Mouse (Mus musculus) limb, embryonic 12.5 days (tissue): ENCODE results near the gene Zfp568. TPM values are rescaled to one million over a fixed set of nuclear protein-coding genes. Genes with fewer than 3 reads are reported as not detected.

ENCODE experiments used
- ATAC-seq: fragments of 200-750 bp; cut with Nextera tagmentation; 2 replicates; pipeline ENCODE4 v1.8.0; 2017; ENCODE audit warnings: low read depth, moderate TSS enrichment; ENCODE audit not compliant: insufficient number of reproducible peaks, insufficient read depth, low FRiP score, low TSS enrichment
- H3K27ac ChIP-seq: fragments of 300-500 bp; sonication (generic); 2 replicates; pipeline ENCODE4 v1.5.1; 2016; ENCODE audit warnings: mild to moderate bottlenecking, moderate library complexity
- H3K27me3 ChIP-seq: fragments of 300-500 bp; sonication (generic); 2 replicates; pipeline ENCODE4 v1.6.1; 2016; ENCODE audit warnings: mild to moderate bottlenecking, moderate library complexity
- H3K36me3 ChIP-seq: fragments of 300-500 bp; sonication (generic); 2 replicates; pipeline ENCODE4 v1.6.1; 2016; ENCODE audit warnings: mild to moderate bottlenecking, moderate library complexity
- H3K4me1 ChIP-seq: fragments of 300-500 bp; sonication (generic); replicated peaks from 2 replicates; pipeline ENCODE4 v1.6.1; 2016
- H3K4me2 ChIP-seq: fragments of 300-500 bp; sonication (generic); 2 replicates; pipeline ENCODE4 v1.6.1; 2016; ENCODE audit warnings: mild to moderate bottlenecking, moderate library complexity
- H3K4me3 ChIP-seq: fragments of 300-500 bp; sonication (generic); replicated peaks from 2 replicates; pipeline ENCODE4 v1.5.1; 2016; ENCODE audit warnings: mild to moderate bottlenecking
- H3K9ac ChIP-seq: fragments of 300-500 bp; sonication (generic); replicated peaks from 2 replicates; pipeline ENCODE4 v1.6.1; 2016; ENCODE audit warnings: mild to moderate bottlenecking, moderate library complexity
- H3K9me3 ChIP-seq: fragments of 300-500 bp; sonication (generic); 2 replicates; pipeline ENCODE4 v1.6.1; 2016; ENCODE audit warnings: mild to moderate bottlenecking, moderate library complexity
- WGBS: fragments of 180-500 bp; shearing (Covaris S2); methylation state at CpG from one replicate; pipeline ENCODE4 v1.1.7; 2016; 5-methylcytosine and 5-hydroxymethylcytosine counted together
- polyA plus RNA-seq: library from polyadenylated mRNA; unstranded; fragments of >200 nt; fragmentation: Nextera tagmentation; extraction: Ambion mirVana; gene quantifications from 2 replicates; pipeline ENCODE4 v1.2.1, GENCODE M21; 2016

Zfp568 gene
- polyA plus RNA-seq, 1 experiment from 2014 or later: 31.5 TPM

DNA sequence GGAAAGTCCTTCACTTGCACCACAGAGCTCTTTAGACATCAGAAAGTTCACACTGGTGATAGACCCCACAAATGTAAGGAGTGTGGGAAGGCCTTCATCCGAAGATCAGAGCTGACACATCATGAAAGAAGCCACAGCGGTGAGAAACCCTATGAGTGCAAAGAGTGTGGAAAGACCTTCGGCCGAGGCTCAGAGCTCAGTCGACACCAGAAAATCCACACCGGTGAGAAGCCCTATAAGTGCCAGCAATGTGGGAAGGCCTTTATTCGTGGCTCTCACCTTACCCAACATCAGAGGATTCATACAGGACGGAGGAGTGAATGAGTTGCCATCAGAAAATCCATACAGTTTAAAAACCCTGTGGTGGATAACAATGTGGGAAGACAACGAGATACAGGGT is 39.6 kb downstream of the Zfp568 start:
- Histone ChIP-seq H3K9ac (no peak overlapping the region), H3K4me1 (peaks cover 9% of the 10 kb centered on the region; the same call in 1 of the 2 replicates), H3K27ac (no peak overlapping the region), H3K27me3 (no peaks in the 10 kb centered on the region), H3K36me3 (peaks cover 90% of the 10 kb centered on the region), H3K4me2 (no peak overlapping the region), H3K9me3 (no peaks in the 10 kb centered on the region), H3K4me3 (no peak overlapping the region)
- 94% methylated on average over 9 of the region's 9 CpGs for WGBS
- ATAC-seq: no peak

DNA sequence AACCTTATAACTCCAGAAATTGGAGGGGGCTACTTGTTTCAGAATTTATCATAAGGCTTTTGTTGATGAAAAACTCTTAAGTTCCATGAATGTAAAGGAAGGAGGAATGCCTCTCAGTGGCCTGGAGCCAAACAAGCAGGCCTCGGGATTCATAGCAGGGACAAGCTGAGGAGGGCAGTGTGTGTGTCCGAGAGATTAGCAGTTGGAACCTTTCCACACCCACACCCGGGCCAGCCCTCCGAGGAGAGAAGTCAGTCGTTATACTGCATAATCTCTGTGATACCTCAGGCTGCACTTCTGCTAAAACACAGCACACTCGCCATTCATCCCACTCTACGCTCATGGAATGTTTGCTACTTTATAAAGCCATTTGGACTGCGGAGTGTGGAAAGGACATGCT is 40.0 kb downstream of the Zfp568 start:
- no peak for ATAC-seq
- Histone ChIP-seq H3K4me1 (peaks cover 9% of the 10 kb centered on the region; the same call in 1 of the 2 replicates), H3K4me2 (no peak overlapping the region), H3K9me3 (no peaks in the 10 kb centered on the region), H3K36me3 (peaks cover 89% of the 10 kb centered on the region), H3K4me3 (no peak overlapping the region), H3K9ac (no peak overlapping the region), H3K27ac (no peak overlapping the region), H3K27me3 (no peaks in the 10 kb centered on the region)
- WGBS: 95% methylated on average over 8 of the region's 8 CpGs

GRCm38 (mm10) chr7:30025358-30025757 is 41.6 kb downstream of the Zfp568 start:
- Histone ChIP-seq H3K4me2 (no peak overlapping the region), H3K27ac (no peak overlapping the region), H3K4me1 (peaks cover 9% of the 10 kb centered on the region; the same call in 1 of the 2 replicates), H3K36me3 (peaks cover 76% of the 10 kb centered on the region), H3K27me3 (no peaks in the 10 kb centered on the region), H3K4me3 (no peak overlapping the region), H3K9ac (no peak overlapping the region), H3K9me3 (no peaks in the 10 kb centered on the region)
- WGBS: 73% methylated on average over 5 of the region's 5 CpGs
- no peak for ATAC-seq

DNA sequence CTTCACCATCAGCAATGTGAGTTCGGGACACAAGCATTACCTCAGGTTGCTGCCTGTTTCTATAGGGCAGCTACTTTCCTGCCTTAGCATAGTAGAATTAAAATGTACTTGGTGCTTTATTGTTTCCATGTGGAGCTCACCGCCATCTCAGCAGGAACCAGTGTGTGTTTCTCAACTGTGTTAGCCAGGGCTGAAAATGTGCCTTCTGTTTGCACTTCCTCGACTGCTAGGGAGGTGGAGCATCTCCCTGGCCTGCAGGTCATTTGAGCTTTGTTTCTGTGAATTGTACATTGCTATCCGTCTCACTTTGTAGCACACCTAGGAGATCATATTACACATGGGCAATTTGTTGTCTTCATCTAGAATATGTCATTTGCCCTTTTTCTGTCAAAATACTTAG is 43.6 kb downstream of the Zfp568 start:
- Histone ChIP-seq H3K4me3 (no peak overlapping the region), H3K9ac (no peak overlapping the region), H3K36me3 (peaks cover 56% of the 10 kb centered on the region), H3K9me3 (no peaks in the 10 kb centered on the region), H3K27ac (peak overlapping the region; percentile 67; the same call in 1 of the 2 replicates), H3K4me2 (no peak overlapping the region), H3K27me3 (no peaks in the 10 kb centered on the region), H3K4me1 (peaks cover 9% of the 10 kb centered on the region; the same call in 1 of the 2 replicates)
- WGBS: 38% methylated on average over 4 of the region's 4 CpGs
- no peak for ATAC-seq

DNA sequence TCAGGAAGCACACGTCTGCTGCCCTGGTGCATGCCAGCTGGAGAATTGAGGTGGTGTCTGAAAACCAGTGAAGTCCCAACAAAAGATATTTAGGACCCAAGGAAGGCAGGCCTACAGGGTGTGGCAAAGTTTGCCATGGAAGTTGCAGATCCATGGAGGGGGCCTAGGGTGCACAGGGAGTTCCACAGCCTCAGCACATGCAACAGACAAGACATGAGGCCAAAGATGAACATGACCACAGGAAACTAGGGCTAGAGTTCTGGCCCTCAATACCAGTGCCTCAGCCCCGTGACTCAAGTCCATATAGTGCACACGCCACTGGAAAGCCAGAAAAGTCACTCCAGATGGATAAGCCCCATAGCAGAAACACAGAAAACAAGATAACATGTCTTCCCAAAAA is 44.8 kb downstream of the Zfp568 start:
- no peak overlapping the region for H3K9ac ChIP-seq
- no peak overlapping the region for H3K27ac ChIP-seq
- peaks cover 44% of the 10 kb centered on the region for H3K36me3 ChIP-seq
- no peak overlapping the region for H3K4me3 ChIP-seq
- H3K27me3 ChIP-seq: no peaks in the 10 kb centered on the region
- WGBS: 87% methylated on average over 3 of the region's 3 CpGs
- H3K4me1 ChIP-seq: peaks cover 9% of the 10 kb centered on the region; the same call in 1 of the 2 replicates
- no peak for ATAC-seq
- no peak overlapping the region for H3K4me2 ChIP-seq
- H3K9me3 ChIP-seq: no peaks in the 10 kb centered on the region

GRCm38 (mm10) chr7:30030677-30031076 is 46.9 kb downstream of the Zfp568 start:
- WGBS: 34% methylated on average over 6 of the region's 6 CpGs
- H3K4me1 ChIP-seq: peaks cover 9% of the 10 kb centered on the region; the same call in 1 of the 2 replicates

DNA sequence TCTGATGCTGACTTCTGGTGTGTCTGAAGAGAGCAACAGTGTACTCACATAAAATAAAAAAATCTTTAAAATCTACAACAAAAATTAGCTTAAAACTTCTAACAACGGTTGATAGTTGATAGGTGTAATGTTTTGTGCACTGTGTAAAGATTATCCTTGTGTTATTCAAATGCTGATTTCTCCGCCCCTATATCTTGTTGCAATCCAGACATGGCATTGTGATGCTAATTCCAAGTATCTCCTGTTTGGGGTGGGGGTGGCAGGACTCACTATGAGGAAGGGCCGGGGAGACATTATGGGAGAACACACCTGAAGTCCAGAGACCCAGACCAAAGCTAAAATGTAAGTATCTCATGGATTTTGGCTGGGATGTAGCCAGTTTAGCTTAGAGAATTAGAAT is 47.6 kb downstream of the Zfp568 start:
- Histone ChIP-seq H3K27ac (no peak overlapping the region), H3K27me3 (no peaks in the 10 kb centered on the region), H3K4me1 (peaks cover 6% of the 10 kb centered on the region; the same call in 1 of the 2 replicates), H3K36me3 (peaks cover 18% of the 10 kb centered on the region; the same call in 1 of the 2 replicates), H3K4me3 (no peak overlapping the region), H3K4me2 (no peak overlapping the region), H3K9ac (no peak overlapping the region), H3K9me3 (no peaks in the 10 kb centered on the region)
- 96% methylated on average over 3 of the region's 3 CpGs for WGBS
- no peak for ATAC-seq

More at GRCm38 (mm10) chr7:30030677-30031076, 46.9 kb downstream of the Zfp568 start:
- H3K9ac ChIP-seq: no peak overlapping the region
- H3K9me3 ChIP-seq: no peaks in the 10 kb centered on the region
- no peaks in the 10 kb centered on the region for H3K27me3 ChIP-seq
- H3K4me3 ChIP-seq: no peak overlapping the region
- H3K36me3 ChIP-seq: peaks cover 24% of the 10 kb centered on the region; the same call in 1 of the 2 replicates
- ATAC-seq: no peak
- no peak overlapping the region for H3K27ac ChIP-seq
- no peak overlapping the region for H3K4me2 ChIP-seq

- WGBS: 89% methylated on average over 12 of the region's 12 CpGs
- Histone ChIP-seq H3K9me3 (no peaks in the 10 kb centered on the region), H3K27ac (no peak overlapping the region), H3K4me2 (no peak overlapping the region), H3K4me1 (no peaks in the 10 kb centered on the region), H3K36me3 (peaks cover 22% of the 10 kb centered on the region), H3K4me3 (no peak overlapping the region), H3K9ac (no peak overlapping the region), H3K27me3 (no peaks in the 10 kb centered on the region)
- ATAC-seq: no peak
Measured at GRCm38 (mm10) chr7:30034331-30034730, 50.6 kb downstream of the Zfp568 start.

GRCm38 (mm10) chr7:30044354-30044753 is 60.6 kb downstream of the Zfp568 start:
- no peaks in the 10 kb centered on the region for H3K4me1 ChIP-seq
- 55% methylated on average over 9 of the region's 9 CpGs for WGBS
- no peak overlapping the region for H3K4me3 ChIP-seq
- H3K27me3 ChIP-seq: no peaks in the 10 kb centered on the region
- H3K9me3 ChIP-seq: no peaks in the 10 kb centered on the region
- no peak overlapping the region for H3K4me2 ChIP-seq
- no peak overlapping the region for H3K27ac ChIP-seq
- H3K9ac ChIP-seq: no peak overlapping the region
- H3K36me3 ChIP-seq: 0 out of 2 replicates have a peak, but pooled peaks cover 9% of the 10 kb centered on the region
- no peak for ATAC-seq

GRCm38 (mm10) chr7:30048126-30048525 is 64.4 kb downstream of the Zfp568 start:
- Histone ChIP-seq H3K27ac (no peak overlapping the region), H3K36me3 (no peaks in the 10 kb centered on the region), H3K27me3 (no peaks in the 10 kb centered on the region), H3K9ac (no peak overlapping the region), H3K4me3 (no peak overlapping the region), H3K4me1 (peaks cover 8% of the 10 kb centered on the region), H3K4me2 (no peak overlapping the region), H3K9me3 (no peaks in the 10 kb centered on the region)
- ATAC-seq: no peak
- WGBS: 96% methylated on average over 4 of the region's 4 CpGs

DNA sequence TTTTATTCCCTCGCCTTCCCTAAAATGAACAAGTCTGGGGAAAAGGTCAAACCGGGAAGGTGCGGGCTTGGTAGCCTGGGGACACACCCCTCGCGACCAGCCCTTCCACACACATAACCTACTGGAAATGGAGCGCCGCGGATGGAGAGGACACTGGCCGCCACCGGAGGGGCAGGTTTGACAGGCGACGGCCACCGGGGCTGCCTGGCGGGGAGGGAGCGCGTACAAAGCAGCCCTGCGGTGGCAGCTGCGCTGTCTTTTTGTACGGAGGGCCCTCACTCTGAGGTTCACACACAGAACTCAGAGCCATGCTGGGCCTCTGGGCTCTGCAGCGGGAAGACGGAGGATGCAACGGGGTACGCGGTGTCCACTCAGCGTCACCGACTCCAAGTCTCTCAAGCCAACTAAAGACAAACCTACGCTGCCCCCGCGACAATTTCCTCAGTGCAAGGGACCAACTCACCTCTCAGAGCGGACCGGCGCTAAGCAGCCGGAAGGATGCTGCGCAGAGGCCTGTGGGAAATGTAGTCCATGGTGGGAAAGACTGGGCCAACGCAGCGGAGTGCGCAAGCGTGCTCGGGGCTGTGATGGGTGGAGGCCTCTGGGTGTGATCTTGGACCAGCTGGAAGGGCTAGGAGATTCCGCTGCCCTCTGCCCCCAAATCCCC is 67.3 kb downstream of the Zfp568 start, which contains the start of gene Zfp14:
Gene Zfp14, minus strand, starts transcription at position 499 of the 667 bp plus-strand sequence.
- H3K9me3 ChIP-seq: no peaks in the 10 kb centered on the region
- H3K4me2 ChIP-seq: peak within 1 kb of the TSS; percentile 78
- H3K4me1 ChIP-seq: peaks cover 15% of the 10 kb centered on the region
- peak; percentile 96 for ATAC-seq
- no peaks in the 10 kb centered on the region for H3K27me3 ChIP-seq
- H3K36me3 ChIP-seq: peaks cover 11% of the 10 kb centered on the region
- peak within 1 kb of the TSS; percentile 81 for H3K9ac ChIP-seq
- under 1% methylated on average over 40 of the region's 40 CpGs for WGBS
- peak within 1 kb of the TSS; percentile 74 for H3K4me3 ChIP-seq
- peak within 1 kb of the TSS; percentile 88 for H3K27ac ChIP-seq
